Mouse (Mus musculus) limb, embryonic 10.5 days (tissue): ENCODE data around the gene Mpzl2. TPM values are rescaled to one million over a fixed set of nuclear protein-coding genes. Genes with fewer than 3 reads are reported as not detected.
A peak's percentile ranks its signal among the peaks of the same experiment; 100 is the strongest.

Experiments
- DNase-seq: peaks from one replicate; pipeline ENCODE4 v3.0.0-alpha.2; 2017; ENCODE audit warnings: low spot score
- H3K27ac ChIP-seq: fragments of 300-500 bp; sonication (generic); 2 replicates; pipeline ENCODE4 v1.5.1; 2016; ENCODE audit warnings: mild to moderate bottlenecking
- H3K27me3 ChIP-seq: fragments of 300-500 bp; sonication (generic); 2 replicates; pipeline ENCODE4 v1.6.1; 2016; ENCODE audit warnings: low read depth, mild to moderate bottlenecking; ENCODE audit not compliant: poor library complexity, severe bottlenecking
- H3K36me3 ChIP-seq: fragments of 300-500 bp; sonication (generic); 2 replicates; pipeline ENCODE4 v1.6.1; 2016; ENCODE audit warnings: mild to moderate bottlenecking, moderate library complexity
- H3K4me1 ChIP-seq: fragments of 300-500 bp; sonication (generic); 2 replicates; pipeline ENCODE4 v1.6.1; 2016
- H3K4me3 ChIP-seq: fragments of 300-500 bp; sonication (generic); 2 replicates; pipeline ENCODE4 v1.5.1; 2016; ENCODE audit warnings: mild to moderate bottlenecking, moderate library complexity
- H3K9me3 ChIP-seq: fragments of 300-500 bp; sonication (generic); replicated peaks from 2 replicates; pipeline ENCODE4 v1.6.1; 2016; ENCODE audit warnings: mild to moderate bottlenecking
- WGBS: fragments of 180-500 bp; shearing (Covaris S2); methylation state at CpG from one replicate; pipeline ENCODE4 v1.1.7; 2016; 5-methylcytosine and 5-hydroxymethylcytosine counted together
- polyA plus RNA-seq: library from polyadenylated mRNA; unstranded; fragments of >200 nt; fragmentation: Nextera tagmentation; extraction: Ambion mirVana; gene quantifications from 2 replicates; pipeline ENCODE4 v1.2.1, GENCODE M21; 2016

Gene Mpzl2
- polyA plus RNA-seq, 1 experiment from 2014 or later = 13.6 TPM

GRCm38 (mm10) chr9:45102528-45102927 is 62.9 kb downstream of the Mpzl2 start:
- Histone ChIP-seq H3K9me3 (no peaks in the 10 kb centered on the region), H3K27me3 (no peaks in the 10 kb centered on the region), H3K4me1 (peaks cover 36% of the 10 kb centered on the region), H3K4me3 (peak overlapping the region; percentile 18; the same call in 1 of the 2 replicates), H3K36me3 (no peaks in the 10 kb centered on the region), H3K27ac (peak overlapping the region; percentile 86)
- peak; percentile 66 for DNase-seq
- WGBS = 33% methylated on average over 1 of the region's 1 CpGs

GRCm38 (mm10) chr9:45103211-45103979 is 63.8 kb downstream of the Mpzl2 start:
- peak; percentile 58 for DNase-seq
- Histone ChIP-seq H3K36me3 (no peaks in the 10 kb centered on the region), H3K9me3 (no peaks in the 10 kb centered on the region), H3K27ac (peak overlapping the region; percentile 86), H3K27me3 (no peaks in the 10 kb centered on the region), H3K4me3 (peak overlapping the region; percentile 18; the same call in 1 of the 2 replicates), H3K4me1 (peaks cover 36% of the 10 kb centered on the region)
- WGBS = 22% methylated on average over 11 of the region's 11 CpGs

Other genes starting within 250 kb of the Mpzl2 start
- gene Tmem25, start 240.5 kb upstream of the Mpzl2 start, polyA plus RNA-seq = 1.3 and 1.9 TPM in 2 replicates
- not detected in 2 replicates for gene Ttc36, start 236.7 kb upstream of the Mpzl2 start, polyA plus RNA-seq
- 13.7 and 14.1 TPM in 2 replicates for gene Kmt2a, start 158.5 kb upstream of the Mpzl2 start, polyA plus RNA-seq
- 550 and 555 TPM in 2 replicates for gene Atp5l, start 119.1 kb upstream of the Mpzl2 start, polyA plus RNA-seq
- gene Ube4a, start 74.2 kb upstream of the Mpzl2 start, polyA plus RNA-seq = 20.4 and 24.2 TPM in 2 replicates
- not detected in 2 replicates for gene Cd3g, start 59.4 kb upstream of the Mpzl2 start, polyA plus RNA-seq
- not detected in 2 replicates for gene Cd3d, start 58.0 kb upstream of the Mpzl2 start, polyA plus RNA-seq
- gene Cd3e, start 30.2 kb upstream of the Mpzl2 start, polyA plus RNA-seq = not detected in 2 replicates
- 4.2 and 4.6 TPM in 2 replicates for gene Mpzl3, start 15.4 kb downstream of the Mpzl2 start, polyA plus RNA-seq
- 6.3 and 12.2 TPM in 2 replicates for gene Jaml, start 39.4 kb downstream of the Mpzl2 start, polyA plus RNA-seq
- gene Scn2b, start 78.0 kb downstream of the Mpzl2 start, polyA plus RNA-seq = 12.0 and 14.1 TPM in 2 replicates
- gene Scn4b, start 98.6 kb downstream of the Mpzl2 start, polyA plus RNA-seq = 2.0 and 4.1 TPM in 2 replicates
- not detected in 2 replicates for gene BC049352, start 142.2 kb downstream of the Mpzl2 start, polyA plus RNA-seq
- gene Tmprss4, start 164.3 kb downstream of the Mpzl2 start, polyA plus RNA-seq = 0.26 and 0.43 TPM in 2 replicates
- gene Il10ra, start 229.3 kb downstream of the Mpzl2 start, polyA plus RNA-seq = 0.26 TPM in 2 replicates